Mouse (Mus musculus): ENCODE data around the gene Dnah9. TPM values are rescaled to one million over a fixed set of nuclear protein-coding genes. Genes with fewer than 3 reads are reported as not detected.

Dnah9 gene
- 0.76 and 0.98 TPM in 2 replicates for polyA plus RNA-seq (2012; rRNA removed)

DNA sequence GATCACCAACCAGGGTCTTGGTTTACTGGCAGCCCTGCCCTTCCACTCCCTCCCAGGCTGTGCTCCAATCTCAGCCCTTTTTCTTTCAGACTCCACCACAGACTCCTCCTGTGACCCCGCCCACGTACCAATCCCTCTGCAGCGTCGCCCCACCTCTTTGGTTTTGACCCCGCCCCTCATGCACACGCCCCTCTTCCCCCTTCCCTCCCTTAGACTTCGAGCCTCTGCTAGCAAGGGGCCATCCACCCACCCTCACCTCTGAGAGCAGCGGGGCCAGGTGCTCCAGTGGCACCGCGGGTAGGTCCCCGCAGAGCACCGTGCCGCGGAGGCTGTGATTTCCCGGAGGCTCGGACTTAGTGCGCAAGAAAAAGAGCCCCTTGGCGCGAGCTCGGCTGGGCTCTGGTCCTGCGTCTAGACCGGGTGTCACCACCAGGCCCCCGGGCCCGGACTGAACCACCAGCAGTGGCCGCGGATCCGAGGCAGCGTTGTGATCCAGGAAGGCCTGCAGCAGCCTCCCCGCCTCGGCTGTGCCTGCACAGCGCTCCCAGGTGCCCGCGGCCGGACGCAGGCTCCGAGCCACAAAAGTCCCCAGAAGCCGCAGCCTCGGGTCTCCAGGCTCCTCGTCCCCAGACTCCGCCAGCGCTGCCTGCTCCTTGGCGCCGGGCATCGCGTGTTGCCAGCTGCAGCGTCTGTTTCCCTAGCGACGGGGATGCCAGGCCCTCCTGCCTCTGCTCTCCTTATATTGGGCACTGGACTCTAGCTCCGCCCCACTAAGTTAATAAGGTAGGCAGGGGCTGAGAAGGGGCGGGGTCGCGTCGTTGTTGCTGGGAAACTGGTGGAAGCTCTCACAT is at the start of gene Dnah9:
Gene Dnah9 (minus strand): TSS at position 751 of the 851 bp plus-strand sequence.
- DNase-seq (ENCODE audit: extremely low spot score in 1 of 2, low spot score in 1 of 2): peak; percentile 88

DNA sequence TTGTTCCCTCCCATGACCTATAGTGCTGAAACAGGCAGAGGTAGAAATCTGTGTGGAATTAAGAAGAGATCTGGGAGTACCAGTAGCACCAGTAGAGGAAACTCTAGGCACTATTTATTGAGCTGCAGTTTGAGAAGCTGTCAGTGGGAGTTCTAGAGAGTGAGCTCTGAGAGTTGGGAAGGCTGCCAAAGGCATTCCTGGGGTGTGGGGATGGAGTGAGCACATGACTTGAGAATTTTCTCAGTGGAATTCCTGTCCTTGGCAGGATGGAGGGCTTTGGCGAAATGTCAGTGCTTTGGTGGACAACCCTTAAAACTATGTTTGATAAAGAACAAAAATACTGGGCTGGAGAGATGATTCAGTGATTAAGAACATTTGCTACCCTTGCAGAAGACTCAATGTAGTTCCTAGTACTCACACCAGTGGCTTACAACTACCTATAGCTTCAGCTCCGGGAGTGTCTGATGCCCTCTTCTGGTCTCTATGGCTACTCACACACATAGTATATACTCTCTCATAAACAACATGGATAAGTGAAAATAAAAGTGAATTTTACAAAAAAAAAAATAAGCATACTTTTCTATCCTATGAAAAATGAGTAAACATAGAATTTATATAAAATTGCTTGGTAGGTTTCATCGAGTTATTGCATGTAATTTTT is 20.4 kb upstream of the Dnah9 start:
- DNase-seq (ENCODE audit: extremely low spot score in 1 of 2, low spot score in 1 of 2): peak in 1 of 2 experiments; percentile 63

- DNase-seq (ENCODE audit: extremely low spot score in 1 of 2, low spot score in 1 of 2): no peak
Observed at GRCm38 (mm10) chr11:66188146-66188545, 19.8 kb upstream of the Dnah9 start.

- DNase-seq (ENCODE audit: extremely low spot score in 1 of 2, low spot score in 1 of 2): no peak
Observed at GRCm38 (mm10) chr11:66177781-66178180, 9.4 kb upstream of the Dnah9 start.

GRCm38 (mm10) chr11:66164022-66164421 is 4.3 kb downstream of the Dnah9 start:
- peak in 1 of 2 experiments; percentile 11 for DNase-seq (ENCODE audit: extremely low spot score in 1 of 2, low spot score in 1 of 2)

DNA sequence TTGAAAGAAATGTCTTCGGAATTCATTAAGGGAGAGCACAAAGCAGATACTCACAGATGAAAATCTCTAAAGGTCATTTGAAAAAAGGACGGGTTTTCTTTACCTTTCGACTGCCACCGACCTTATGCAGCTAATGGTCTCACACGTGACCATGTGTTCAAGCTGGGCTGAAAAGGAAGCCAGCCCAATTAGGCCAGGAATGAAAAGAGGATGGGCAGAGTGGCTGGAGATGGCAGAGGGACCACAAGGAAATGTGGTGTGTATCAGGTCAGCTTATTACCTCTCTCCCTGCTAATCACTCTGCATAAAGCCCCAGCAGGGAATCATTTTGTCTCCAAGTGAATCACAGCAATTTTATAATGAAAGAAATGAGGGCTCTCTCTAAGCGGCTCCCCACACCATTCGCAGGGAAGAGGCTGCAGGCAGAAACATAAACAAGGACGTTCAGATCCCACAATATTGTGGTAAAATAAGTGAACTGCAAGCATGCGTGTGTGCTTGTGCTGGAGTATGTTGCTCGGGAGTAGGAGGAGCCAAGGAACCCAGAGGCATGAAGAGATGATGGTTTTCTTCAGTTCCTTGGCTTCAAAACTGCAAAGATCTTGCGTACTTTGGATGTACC is 27.6 kb downstream of the Dnah9 start:
- no peak for DNase-seq (ENCODE audit: extremely low spot score in 1 of 2, low spot score in 1 of 2)

DNA sequence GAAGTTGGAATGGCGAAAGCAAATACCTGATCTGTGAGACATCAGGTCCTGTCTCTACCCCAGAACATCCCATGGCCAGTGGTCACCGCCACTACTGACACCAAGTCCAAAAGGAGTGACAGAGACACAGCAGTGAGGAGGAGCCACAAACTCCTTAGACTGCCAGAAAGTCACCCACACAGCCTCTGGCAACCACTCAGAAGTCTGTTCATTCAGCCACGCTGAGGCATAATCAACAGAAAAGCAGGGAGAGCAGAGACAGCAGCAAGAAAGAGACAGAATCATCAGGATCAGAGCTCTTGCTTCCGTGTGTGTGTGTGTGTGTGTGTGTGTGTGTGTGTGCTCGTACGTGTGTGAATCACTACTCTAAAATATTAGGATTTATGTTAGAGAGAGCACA is 33.5 kb downstream of the Dnah9 start:
- peak in 1 of 2 experiments; percentile 10 for DNase-seq (ENCODE audit: extremely low spot score in 1 of 2, low spot score in 1 of 2)

- no peak for DNase-seq (ENCODE audit: extremely low spot score in 1 of 2, low spot score in 1 of 2)
Observed at GRCm38 (mm10) chr11:66126150-66126549, 42.2 kb downstream of the Dnah9 start.

- no peak for DNase-seq (ENCODE audit: extremely low spot score in 1 of 2, low spot score in 1 of 2)
Observed at GRCm38 (mm10) chr11:66124496-66124895, 43.9 kb downstream of the Dnah9 start.

- DNase-seq (ENCODE audit: extremely low spot score in 1 of 2, low spot score in 1 of 2): peak; percentile 11 to 85
Observed at GRCm38 (mm10) chr11:66122017-66122416, 46.3 kb downstream of the Dnah9 start.

DNA sequence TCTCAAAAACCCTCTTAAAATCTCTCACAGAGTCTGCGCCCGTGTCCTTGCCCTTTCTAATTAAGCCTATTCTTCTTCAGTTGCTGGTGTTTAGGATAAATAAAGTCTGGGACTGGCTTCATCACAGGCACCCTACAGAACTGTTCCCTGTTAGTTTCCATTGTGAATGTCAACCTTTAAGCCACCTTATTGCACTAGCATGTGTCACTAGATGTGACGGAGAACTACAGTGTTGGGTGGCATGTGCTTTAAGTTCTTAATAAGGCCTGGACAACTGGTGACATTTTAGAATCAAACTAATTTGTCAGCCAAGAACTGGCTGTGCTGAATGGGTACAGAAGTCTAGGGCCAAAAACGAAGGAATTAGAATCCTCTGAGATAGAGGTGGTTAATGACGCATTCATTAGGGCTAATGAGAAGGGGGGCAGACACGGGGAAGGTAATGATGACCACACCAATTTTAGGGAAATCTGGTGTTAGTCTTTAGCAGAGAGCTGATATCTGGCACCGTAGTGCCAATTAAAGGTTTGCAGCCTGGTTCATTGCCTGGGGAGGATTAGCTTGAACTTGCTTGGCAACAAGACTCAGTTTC is 84.6 kb downstream of the Dnah9 start:
- DNase-seq (ENCODE audit: extremely low spot score in 1 of 2, low spot score in 1 of 2): no peak

DNA sequence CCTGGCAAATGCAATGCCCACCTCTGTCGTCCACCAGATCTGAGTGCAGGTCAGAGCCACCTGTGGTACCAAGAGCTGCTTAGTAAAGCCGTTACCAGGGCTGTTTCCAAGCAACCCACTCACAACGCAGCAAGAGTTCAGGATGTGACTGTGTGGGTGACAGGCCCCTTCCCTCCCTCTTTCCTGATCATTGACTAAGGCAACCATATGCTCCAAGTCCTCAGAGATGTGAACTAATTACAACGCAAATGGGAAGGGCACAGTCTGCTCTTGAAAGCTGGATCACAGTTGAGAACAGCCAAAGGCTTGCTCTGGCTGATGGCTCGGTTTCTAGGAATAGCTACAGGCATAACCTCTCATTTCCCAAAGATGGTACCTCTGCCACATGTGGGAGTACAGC is 95.4 kb downstream of the Dnah9 start:
- peak in 1 of 2 experiments; percentile 4 for DNase-seq (ENCODE audit: extremely low spot score in 1 of 2, low spot score in 1 of 2)

DNA sequence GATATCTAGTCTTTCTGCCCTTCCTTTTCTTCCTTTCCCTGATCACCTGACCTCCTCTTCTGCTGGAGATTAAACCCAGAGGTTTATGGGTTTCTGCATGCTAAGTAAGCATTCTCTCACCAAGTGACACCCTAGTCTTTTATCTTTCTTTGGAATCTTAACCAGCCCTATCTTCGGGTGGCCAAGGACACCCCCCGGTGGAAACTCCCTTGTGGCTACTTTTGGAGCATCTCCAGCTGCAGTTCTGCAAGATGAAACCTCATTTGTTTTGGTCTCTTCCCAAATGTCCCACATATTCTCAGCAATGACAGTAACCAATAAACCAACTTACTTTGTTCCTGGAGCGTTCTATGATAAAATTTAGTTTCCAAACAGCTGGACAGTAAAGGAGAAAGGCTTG is 109.4 kb downstream of the Dnah9 start:
- no peak for DNase-seq (ENCODE audit: extremely low spot score in 1 of 2, low spot score in 1 of 2)

- no peak for DNase-seq (ENCODE audit: extremely low spot score in 1 of 2, low spot score in 1 of 2)
Observed at GRCm38 (mm10) chr11:66051294-66051693, 117.1 kb downstream of the Dnah9 start.

GRCm38 (mm10) chr11:66049146-66049545 is 119.2 kb downstream of the Dnah9 start:
- no peak for DNase-seq (ENCODE audit: extremely low spot score in 1 of 2, low spot score in 1 of 2)

DNA sequence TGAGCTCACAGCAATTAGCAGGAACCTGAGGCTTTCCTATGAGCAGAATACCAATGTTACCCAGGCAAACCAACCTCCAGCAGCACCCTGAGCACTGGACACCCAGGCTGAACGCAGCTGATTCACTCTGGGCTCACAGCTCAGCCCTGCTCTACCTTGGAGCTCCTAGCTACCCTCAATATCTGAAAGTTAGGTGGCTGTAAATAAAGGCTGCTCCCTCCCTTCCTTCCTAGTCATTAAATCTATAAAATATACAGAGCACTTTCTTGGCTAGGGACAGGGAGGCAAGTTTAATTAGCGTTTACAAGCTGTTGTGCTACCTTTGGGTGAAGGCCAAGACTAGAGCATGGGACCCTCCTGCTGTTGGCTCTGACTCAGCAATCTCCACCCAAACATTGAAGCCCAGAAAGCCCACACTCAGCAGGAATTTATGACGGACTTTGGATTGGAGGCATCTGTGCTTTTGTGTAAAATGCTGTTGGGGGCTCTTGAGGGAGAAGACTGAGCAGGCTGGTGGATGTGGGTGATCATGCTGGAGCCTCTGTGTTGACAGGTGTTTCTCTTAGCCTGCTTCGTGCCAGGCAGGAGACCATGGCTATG is 121.7 kb downstream of the Dnah9 start:
- no peak for DNase-seq (ENCODE audit: extremely low spot score in 1 of 2, low spot score in 1 of 2)

- DNase-seq (ENCODE audit: extremely low spot score in 1 of 2, low spot score in 1 of 2): no peak
Observed at GRCm38 (mm10) chr11:66043635-66044034, 124.7 kb downstream of the Dnah9 start.

- DNase-seq (ENCODE audit: extremely low spot score in 1 of 2, low spot score in 1 of 2): no peak
Observed at GRCm38 (mm10) chr11:66042531-66042930, 125.8 kb downstream of the Dnah9 start.

GRCm38 (mm10) chr11:66025728-66026127 is 142.6 kb downstream of the Dnah9 start:
- DNase-seq (ENCODE audit: extremely low spot score in 1 of 2, low spot score in 1 of 2): no peak

GRCm38 (mm10) chr11:65975871-65976270 is 192.5 kb downstream of the Dnah9 start:
- no peak for DNase-seq (ENCODE audit: extremely low spot score in 1 of 2, low spot score in 1 of 2)

DNA sequence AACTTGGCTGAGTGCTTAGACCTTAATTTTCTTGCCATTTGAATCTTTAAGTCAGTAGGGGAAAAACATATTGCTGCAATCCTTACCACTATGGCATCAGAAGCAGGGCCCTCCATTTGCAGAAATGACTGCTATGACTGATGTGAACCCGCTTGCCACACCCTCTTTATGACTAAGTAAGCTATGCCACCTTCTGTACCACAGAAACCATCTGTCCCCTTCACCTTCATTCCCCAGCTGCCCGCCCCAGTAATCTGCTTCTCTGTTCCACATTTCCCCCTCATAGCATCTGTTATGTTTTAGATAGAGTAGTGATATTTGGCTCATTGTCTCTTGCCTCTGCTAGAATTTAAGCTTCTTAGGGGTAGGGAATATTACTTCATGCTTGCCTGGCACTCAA is 237.6 kb downstream of the Dnah9 start:
- DNase-seq (ENCODE audit: extremely low spot score in 1 of 2, low spot score in 1 of 2): peak; percentile 20 to 70
